Mouse (Mus musculus): Measurements from ENCODE around the gene Vcp. TPM values are rescaled to one million over a fixed set of nuclear protein-coding genes. Genes with fewer than 3 reads are reported as not detected.

Gene Vcp
- polyA plus RNA-seq, 1 experiment, result 165 TPM

DNA sequence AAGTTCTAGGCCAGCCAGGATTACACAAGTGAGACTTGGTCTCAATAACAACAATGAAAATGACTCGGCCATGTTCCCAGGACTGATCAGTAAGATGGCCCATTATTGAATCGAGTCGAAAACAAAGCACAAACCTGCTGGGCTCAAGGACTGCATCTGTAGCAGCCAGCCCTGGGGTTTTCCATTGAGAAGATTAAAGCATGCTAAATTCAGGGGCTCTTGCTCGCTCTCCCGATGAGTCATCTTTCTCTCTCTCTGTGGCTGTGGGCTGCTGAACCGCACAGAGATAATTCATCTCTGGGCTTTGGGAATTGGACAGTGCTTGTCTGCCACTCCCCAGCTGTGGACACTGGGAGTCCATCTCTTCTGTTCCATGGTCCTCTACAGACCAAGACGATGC, 58.9 kb downstream of the Vcp start:
- no peak for TF ChIP-seq CTCF (IDR thresholded peaks at IDR 0.05; ENCODE audit: low read depth, low read length)
- Histone ChIP-seq H3K4me1 (ENCODE audit: control insufficient read depth, insufficient read depth, low read length) (no peaks in the 10 kb centered on the region), H3K4me3 (ENCODE audit: insufficient read depth, low read length) (no peak overlapping the region), H3K27ac (ENCODE audit: insufficient read depth, low read depth, low read length) (no peak overlapping the region)

- Histone ChIP-seq H3K27ac (ENCODE audit: insufficient read depth, low read depth, low read length) (no peak overlapping the region), H3K4me1 (ENCODE audit: control insufficient read depth, insufficient read depth, low read length) (peaks cover 2% of the 10 kb centered on the region; the same call in 1 of the 2 replicates), H3K4me3 (ENCODE audit: insufficient read depth, low read length) (no peak overlapping the region)
- TF ChIP-seq POLR2A (IDR thresholded peaks at IDR 0.05; ENCODE audit: borderline replicate concordance, low read depth, low read length) (no peak), CTCF (IDR thresholded peaks at IDR 0.05; ENCODE audit: low read depth, low read length) (no peak)
These were observed 66.7 kb downstream of the Vcp start for GRCm38 (mm10) chr4:42933630-42934029.

DNA sequence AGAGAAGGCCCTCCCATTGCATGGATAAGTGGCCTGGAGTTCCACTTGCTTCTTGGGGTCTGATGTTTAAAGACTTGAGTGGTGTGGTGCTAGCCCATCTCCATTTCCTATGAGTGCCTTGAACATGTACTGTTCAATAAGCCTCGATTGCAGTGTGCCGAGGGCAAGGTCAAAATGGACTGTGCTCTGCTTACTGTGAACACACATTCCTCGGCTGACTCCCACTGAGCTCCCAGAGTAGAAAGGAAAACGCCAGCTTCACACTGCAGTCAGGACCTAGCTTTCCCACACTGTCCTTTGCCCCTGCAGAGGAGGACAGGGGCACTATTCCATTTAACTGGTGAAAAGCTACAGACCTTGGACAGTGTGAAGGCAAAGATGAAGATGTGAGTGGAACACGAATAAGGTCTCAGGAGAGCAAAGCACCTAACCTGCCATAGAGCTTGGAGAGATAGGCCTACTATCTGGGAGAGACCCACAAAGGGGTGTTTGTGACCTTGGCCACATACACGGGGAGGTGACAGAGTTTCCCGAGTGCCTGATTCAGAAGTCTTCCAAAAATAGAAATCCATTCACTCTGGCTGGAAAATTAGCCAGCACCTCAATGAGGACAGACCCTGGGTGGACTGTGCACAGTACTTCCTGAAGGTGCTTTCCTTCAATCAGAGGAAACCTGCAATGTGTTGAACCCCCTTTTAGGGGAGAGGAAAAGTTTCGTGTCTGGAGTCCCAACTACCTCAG, 67.9 kb downstream of the Vcp start:
- H3K27ac ChIP-seq (ENCODE audit: insufficient read depth, low read depth, low read length), result no peak overlapping the region
- TF ChIP-seq POLR2A (IDR thresholded peaks at IDR 0.05; ENCODE audit: borderline replicate concordance, low read depth, low read length) (no peak), CTCF (IDR thresholded peaks at IDR 0.05; ENCODE audit: low read depth, low read length) (no peak)

More for the DNA sequence above, 67.9 kb downstream of the Vcp start:
- peaks cover 2% of the 10 kb centered on the region; the same call in 1 of the 2 replicates for H3K4me1 ChIP-seq (ENCODE audit: control insufficient read depth, insufficient read depth, low read length)
- no peak overlapping the region for H3K4me3 ChIP-seq (ENCODE audit: insufficient read depth, low read length)

Other genes starting within 250 kb of the Vcp start
- not detected in 2 replicates for gene Ccl19, start 243.9 kb downstream of the Vcp start, polyA plus RNA-seq (2012; ENCODE audit: insufficient read depth, insufficient read length, missing spikeins)
- not detected in 2 replicates for gene Ccl21a, start 226.5 kb downstream of the Vcp start, polyA plus RNA-seq (2012; ENCODE audit: insufficient read depth, insufficient read length, missing spikeins)
- gene Fam205a1, start 146.6 kb downstream of the Vcp start, polyA plus RNA-seq (2012; ENCODE audit: insufficient read depth, insufficient read length, missing spikeins), result not detected in 2 replicates
- gene Gm12394, start 143.7 kb downstream of the Vcp start, polyA plus RNA-seq (2012; ENCODE audit: insufficient read depth, insufficient read length, missing spikeins), result not detected in 2 replicates
- not detected in 2 replicates for gene Fam205c, start 126.3 kb downstream of the Vcp start, polyA plus RNA-seq (2012; ENCODE audit: insufficient read depth, insufficient read length, missing spikeins)
- 0.20 and 0.70 TPM in 2 replicates for gene Phf24, start 83.8 kb downstream of the Vcp start, polyA plus RNA-seq (2012; ENCODE audit: insufficient read depth, insufficient read length, missing spikeins)
- 11.7 and 13.5 TPM in 2 replicates for gene Dnajb5, start 50.7 kb downstream of the Vcp start, polyA plus RNA-seq (2012; ENCODE audit: insufficient read depth, insufficient read length, missing spikeins)
- gene 1700022I11Rik, start 30.9 kb downstream of the Vcp start, polyA plus RNA-seq (2012; ENCODE audit: insufficient read depth, insufficient read length, missing spikeins), result not detected in 2 replicates
- 13.3 and 23.9 TPM in 2 replicates for gene Fancg, start 10.0 kb upstream of the Vcp start, polyA plus RNA-seq (2012; ENCODE audit: insufficient read depth, insufficient read length, missing spikeins)
- 8.3 and 9.4 TPM in 2 replicates for gene Pigo, start 25.3 kb upstream of the Vcp start, polyA plus RNA-seq (2012; ENCODE audit: insufficient read depth, insufficient read length, missing spikeins)
- gene Stoml2, start 31.2 kb upstream of the Vcp start, polyA plus RNA-seq (2012; ENCODE audit: insufficient read depth, insufficient read length, missing spikeins), result 50.5 and 54.6 TPM in 2 replicates
- gene Fam214b, start 45.7 kb upstream of the Vcp start, polyA plus RNA-seq (2012; ENCODE audit: insufficient read depth, insufficient read length, missing spikeins), result 50.4 and 55.1 TPM in 2 replicates
- gene Unc13b, start 58.4 kb upstream of the Vcp start, polyA plus RNA-seq (2012; ENCODE audit: insufficient read depth, insufficient read length, missing spikeins), result 0.38 and 0.45 TPM in 2 replicates